Mouse (Mus musculus) right cerebral cortex, adult 18-20 months (tissue): ENCODE data around the gene Gm12355.

Experiments
- DNase-seq: peaks from one replicate; pipeline ENCODE4 v3.0.0; 2022; ENCODE audit warnings: mixed read lengths

Gm12355 gene

DNA sequence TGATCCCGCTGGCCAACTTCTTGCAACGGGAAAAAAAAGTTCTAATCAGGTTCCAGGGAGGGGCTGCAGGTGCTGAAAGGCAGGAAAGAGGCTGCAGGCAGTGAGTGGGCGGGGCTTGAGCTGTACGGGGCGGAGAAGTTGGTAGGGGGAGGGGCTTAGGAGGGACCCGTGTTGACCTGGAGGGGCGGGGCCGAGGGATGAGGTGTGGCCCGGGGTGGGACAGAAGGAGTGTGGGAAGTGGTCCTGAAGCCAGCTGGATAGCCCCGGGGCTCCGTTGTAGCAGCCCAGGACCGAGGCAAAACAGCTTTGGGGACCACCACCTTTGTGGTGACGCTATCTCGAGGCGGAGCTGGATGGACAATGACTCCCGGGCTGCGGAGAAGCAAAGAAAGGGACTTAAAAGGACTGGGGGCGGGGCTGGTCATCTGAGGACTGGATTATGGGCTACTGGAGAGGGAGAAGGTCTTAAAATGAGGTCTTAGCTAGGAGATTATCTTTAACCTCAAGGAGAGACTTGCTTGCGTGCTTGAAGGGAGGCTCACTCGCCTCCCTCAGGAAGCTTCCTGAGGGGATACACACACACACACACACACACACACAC, 23.3 kb downstream of the Gm12355 start:
- no peak for DNase-seq

DNA sequence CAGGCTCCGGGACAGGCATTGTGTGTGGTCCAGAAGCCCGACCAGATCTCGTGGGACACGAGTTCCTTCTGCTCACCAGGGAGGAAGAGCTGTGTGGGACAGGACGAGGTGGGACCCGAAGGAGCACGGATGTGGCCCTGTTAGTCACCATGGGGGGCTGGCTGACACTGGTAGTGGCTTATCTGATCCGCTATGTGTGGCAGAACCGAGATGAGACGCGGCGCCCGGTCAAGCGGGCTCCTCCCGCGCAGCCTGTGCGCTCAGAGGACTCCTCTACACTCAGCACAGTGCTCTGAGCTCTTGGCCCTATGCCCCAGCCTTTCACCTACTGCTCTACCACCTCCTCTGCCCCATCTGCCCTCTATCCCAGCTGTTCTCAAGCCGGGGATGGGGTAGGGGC, 26.2 kb downstream of the Gm12355 start:
- DNase-seq, result no peak

DNA sequence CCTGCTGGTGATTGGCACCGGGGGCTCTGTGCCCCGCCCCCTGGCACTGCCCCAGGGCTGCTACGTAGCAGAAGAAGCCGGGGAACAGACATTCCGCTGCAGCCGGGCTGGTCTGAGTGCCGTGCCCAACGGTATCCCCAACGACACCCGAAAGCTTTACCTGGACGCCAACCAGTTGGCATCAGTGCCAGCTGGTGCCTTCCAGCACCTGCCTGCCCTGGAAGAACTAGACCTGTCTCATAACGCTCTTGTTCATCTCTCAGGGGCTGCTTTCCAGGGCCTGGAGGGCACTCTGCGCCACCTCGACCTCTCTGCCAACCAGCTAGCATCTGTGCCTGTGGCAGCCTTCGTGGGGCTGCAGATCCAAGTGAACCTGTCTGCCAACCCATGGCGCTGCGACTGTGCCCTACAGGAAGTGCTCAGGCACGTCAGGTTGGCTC, 26.6 kb downstream of the Gm12355 start:
- DNase-seq, result no peak

DNA sequence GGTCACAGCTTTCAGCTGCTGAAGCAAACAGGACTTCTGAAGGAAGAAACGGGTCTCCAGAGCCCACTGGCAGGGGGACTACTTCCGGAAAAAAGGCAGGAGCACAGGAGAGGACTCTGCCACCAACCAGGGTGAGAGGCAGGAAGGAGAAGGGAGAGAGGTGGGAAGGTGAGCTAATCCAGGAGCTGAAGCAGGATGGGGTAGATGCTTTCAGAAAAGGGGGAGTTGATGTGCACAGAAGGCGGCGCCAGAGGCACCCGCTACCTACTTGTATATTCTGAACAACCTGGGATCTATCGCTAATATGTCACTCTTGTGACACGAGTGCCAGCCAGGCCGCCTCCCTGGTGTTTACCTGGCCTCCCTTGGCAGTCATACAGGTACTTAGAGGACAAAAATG, 27.5 kb downstream of the Gm12355 start, which contains the start of gene Lrrc3c:
Gene Lrrc3c, plus strand, starts transcription at position 301 of the 400 bp plus-strand sequence.
- no peak for DNase-seq

DNA sequence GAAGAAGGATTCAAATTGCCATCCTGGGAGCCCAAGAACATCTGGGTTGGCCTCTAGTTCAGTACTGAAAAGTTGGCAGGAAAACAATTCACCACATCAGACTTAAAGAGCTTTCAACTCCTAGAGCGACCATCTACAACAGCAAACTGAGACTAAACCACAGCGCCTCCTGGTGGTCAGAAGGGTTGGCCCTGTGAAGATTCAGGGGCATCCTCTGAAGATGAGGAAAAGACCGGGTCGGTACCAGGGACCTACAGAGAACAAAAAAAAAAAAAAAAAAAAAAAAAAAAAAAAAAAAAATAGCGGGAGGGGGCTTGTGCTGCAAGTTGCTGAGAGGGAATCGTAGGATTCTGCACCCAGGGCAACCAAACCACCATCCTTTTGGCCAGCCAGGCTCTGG, 28.1 kb downstream of the Gm12355 start:
- no peak for DNase-seq

DNA sequence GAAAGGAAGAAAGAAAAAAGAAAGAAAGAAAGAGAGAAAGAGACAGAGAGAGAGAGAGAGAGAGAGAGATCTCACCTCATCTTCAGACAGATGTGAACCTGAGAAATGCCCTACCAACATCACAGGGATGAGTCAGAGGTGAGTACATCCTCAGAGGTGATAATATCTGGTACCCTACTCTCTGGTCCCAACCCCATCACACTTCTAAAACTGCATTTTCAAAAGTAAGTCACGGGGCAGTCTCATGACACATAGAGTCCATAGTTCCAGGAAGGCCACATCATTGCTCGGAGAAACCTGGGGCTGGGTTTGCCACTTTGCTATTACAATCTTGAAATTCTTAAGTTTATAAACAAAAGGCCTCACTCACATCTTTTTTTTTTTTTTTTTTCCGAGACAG, 29.5 kb downstream of the Gm12355 start:
- no peak for DNase-seq

DNA sequence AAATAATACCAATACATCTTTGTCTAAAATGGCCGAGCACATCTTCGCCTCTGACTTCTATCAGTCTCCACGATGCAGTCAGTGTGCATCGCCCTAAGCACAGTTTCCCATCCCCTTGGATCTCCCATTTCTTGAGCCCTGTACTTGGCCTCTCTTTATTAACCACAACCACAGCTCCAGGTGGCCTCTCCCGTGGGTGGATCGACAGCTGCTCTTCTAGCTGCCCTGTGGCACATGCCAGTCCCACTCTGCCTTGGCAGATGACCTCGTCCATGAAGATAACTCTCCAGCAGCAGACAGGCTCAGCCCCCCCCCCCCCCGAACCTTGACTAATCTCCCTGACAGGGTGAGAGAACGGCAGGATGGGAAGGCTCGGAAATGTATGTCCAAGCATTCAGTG, 30.0 kb downstream of the Gm12355 start:
- no peak for DNase-seq

DNA sequence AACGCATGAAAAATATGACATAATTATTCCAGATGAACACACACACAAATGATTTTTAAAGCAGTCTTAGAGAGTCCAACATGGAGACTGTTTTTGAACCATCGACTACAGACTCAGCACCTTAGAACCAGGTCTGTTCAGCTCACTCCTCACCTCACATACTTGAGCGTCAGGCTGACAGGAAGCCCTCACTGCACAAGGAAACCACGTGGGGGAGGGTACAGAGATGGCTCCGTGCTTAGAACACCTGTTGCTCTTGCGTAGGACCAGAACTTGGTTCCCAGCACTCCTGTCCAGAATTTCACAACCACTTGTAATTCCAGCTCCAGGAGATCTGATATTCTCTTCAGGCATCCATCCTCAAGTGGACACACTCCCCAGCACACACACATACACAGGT, 30.4 kb downstream of the Gm12355 start:
- no peak for DNase-seq

DNA sequence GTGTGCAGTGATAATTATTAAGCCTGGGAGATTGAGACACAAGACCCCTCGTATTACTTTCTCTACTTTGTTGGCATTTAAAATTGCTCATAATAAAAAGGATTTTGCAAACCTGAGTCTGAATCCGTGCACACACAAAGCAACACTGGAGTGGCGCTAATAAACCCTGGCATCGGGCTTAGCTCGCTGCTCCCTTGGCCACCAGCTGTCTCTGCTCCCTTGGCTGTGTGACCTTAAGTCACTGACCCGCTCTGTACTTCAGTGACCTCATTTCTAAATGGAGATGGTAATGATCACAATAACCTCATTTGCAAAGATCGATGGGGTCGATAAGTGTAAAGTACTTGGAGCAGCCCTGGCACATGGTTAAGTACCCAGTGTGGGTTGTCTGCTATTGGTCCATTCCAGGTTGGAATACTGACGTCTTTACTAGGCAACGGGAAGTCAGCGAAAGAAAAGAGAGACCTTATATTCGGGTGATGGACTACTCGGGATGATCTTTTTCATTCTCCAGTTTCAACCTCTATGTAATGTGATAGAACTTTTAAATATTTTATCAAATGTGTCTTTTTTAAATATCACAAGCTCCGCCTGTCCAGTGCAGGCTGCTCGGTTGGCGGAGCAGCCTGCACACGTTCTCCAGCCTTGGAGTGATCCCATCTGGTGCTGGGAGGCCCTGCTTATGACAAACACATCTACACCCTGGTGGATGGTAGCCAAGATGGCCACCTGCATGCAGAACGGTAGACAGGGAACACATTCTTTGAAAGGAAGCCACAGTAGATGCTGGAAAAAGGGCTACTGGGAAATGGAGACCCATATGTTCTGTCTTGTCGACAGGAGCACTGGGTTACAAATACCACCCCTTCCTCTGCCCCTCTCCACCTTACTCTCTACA, 34.7 kb downstream of the Gm12355 start:
- no peak for DNase-seq

DNA sequence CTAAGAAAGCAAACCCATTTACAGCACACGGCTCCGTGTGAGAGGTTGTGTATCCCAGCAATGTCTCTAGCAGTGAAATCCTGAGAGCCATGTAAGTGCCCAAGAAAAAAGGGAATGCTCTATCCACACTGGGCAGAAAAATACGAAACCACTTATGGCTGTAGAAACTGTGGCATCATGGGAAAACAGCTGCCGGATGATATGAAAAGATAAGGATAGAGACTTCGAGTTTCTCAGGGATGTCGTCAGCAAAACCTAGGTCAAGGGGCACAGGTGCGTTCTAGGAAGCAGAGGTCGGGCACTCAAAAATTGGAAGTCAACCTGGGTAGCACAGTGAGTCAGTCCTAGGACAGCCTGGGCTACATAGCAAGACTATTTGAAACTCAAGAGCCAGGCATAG, 36.2 kb downstream of the Gm12355 start:
- DNase-seq, result no peak

DNA sequence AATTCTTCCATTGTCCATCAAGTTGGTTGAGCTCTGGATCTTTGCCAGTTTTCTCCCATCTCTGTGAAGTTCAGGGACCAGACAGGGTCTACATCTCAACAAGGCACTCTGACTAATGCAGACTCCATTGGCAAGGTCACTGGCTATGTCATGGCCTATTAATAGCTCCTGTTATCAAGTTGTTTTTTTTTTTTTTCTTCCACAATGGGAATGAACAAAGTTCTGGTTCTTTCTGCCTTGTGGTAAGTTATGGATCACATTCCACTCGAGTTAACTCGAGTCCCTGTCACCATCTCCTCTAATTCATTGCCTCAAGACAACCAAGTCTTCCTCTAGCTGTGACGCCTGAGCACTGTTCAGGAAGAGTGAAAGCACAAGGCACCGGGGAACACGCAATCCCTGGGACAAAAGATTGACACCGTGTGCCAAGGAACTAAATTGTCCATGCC, 36.6 kb downstream of the Gm12355 start:
- DNase-seq, result no peak

DNA sequence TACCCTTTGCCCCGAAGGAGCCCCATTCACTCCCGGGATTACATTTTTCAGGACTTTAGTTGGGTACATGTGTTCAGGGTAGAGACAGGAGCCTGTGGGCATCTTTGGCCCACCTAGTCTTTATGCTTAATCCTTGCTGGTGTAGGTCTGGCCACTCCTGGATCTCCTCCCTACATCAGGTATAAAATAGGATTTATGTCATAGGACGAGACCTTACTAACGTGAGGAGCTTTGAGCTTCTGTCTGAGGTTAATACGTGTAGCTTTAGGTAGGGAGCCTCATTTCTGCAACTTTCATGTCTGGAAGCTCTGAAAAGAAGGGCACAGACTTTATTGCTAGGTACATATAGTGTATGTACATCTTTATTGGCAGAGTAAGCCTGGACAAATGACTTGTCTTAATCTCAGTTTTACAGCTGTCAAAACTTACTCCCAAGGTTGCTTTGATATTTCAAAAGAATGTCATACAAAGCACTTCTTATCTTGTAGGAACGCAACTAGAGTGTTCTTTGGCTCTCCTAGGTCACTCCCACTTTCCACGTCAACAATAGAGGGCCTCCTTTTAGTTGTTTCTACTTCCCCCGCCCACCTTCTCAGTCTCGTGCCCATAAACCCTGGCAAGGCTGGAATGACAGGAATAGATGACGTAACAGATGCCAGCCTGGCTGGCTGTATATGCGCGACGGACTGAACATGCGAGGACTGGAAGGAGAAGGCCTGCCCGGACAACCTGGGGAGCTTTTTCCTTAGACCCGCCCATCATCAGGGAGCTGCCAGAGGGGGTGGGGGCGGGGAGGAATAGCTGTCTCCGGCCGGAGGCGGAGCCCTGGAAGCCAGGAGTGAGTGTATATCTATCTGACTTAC, 37.5 kb downstream of the Gm12355 start:
- DNase-seq, result peak; percentile 51

DNA sequence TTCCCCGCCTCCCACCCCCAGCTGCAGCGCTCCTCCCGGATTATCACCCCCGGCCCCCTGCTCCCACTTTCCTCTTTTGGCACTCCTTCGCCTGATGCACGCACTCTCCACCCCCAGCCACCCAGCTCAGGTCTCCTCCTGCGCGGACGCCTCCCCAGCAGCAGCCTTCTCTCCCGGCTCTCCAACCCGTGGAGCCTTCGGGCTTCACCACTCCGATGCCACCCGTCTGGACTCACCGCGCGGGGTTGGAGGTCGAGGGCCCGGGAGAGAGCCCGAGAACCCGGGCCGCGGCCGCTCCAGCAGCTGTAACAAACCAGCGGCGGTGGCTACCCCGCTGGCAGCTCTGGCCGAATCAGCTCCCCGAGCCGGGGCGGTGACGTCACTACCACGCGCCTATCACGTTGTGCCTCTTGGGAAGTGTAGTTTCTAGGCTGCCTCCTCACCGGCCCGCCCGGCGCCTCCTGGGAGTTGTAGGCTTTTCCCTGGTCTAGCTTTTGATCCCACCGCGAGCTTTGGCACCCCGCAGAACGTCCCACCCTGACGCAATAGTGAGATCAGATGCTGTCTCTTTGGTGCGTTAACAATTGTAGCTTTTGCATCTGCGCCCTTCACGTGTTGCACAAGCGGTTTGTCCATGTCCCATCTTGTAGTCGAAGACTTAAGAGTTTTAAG, 38.4 kb downstream of the Gm12355 start, which contains the start of gene Ormdl3:
Gene Ormdl3, minus strand, starts transcription at position 477 of the 672 bp plus-strand sequence.
- peak; percentile 98 for DNase-seq

DNA sequence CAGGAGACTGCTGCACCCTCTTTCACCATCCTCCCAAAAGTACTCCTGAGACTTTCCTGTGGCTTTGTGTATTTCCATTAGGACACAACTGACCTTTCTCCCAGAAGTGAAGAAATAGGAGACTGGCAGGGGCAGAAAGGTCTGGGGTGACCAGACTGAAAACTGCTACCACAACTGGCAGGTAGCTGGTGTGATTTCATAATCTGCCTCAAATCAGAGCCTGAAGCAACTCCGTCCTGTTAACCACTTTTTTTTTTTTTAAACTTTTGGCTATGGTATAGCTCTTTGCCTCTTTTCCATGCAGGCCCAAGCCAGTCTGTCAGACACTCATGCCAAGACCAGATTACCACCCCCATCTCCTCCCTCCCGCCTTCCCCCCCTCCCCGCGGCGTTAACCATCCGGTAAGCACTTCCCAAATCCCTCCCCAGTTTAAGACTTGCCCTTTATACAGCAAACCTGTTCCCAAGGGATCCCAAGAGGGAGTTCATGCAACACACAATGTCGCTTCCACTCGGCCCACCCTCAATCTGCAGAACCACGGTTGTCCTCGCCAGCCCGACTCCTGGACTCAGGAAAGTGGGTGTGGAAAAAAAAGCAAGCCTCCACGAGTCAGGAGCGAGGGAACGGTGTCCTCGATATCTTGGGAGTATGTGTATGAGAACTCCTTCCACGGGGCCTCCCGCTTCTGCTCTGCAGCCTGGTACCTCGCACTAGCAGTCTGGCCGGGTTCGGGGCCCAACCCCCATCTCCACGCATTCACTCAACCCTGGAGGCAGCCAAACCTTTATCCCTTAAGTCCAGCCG, 39.2 kb downstream of the Gm12355 start:
- DNase-seq, result no peak

DNA sequence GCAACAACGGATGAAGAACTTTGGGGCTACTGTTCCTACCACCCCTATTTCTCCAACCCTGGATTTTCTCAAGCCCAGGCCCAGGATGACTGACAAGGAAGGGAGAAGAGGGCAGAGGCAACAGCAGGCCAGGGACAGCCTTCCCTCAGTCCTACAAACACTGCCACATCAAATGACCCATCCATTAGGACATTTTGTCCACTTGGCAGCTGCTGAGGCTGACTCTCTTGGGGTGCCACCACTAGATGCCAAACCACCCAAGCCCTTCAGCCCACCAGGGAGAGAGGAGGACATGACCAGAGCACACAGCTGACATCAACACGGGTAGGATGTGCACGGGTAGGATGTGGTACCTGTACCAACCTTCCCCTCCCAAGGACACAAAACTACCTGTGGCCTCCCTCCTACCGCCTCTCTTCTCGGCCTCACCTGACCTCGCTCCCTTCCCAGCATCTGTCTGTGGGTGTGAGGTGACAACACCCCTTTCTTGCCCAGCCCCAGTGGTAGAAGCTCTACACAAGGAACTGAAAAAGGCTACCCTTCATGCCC, 40.8 kb downstream of the Gm12355 start:
- no peak for DNase-seq

DNA sequence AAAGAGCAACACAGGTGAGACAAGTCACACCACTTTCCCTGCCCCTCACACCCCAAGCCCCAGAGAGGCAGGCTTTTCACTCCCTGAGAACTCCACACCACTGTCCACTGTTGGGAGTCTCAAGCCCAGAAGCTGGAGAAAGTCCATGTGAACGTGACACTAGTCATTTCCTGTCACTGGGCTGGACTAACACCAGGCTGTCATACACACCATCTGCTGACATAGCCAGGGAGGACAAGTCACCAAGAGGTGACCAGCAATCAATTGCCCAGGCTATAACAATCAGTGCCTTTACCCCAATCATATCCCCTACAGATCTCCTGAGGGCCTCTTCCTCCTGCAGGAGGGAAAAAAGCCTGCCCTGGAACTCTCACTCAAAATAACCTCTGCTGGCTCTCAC, 41.3 kb downstream of the Gm12355 start:
- no peak for DNase-seq

DNA sequence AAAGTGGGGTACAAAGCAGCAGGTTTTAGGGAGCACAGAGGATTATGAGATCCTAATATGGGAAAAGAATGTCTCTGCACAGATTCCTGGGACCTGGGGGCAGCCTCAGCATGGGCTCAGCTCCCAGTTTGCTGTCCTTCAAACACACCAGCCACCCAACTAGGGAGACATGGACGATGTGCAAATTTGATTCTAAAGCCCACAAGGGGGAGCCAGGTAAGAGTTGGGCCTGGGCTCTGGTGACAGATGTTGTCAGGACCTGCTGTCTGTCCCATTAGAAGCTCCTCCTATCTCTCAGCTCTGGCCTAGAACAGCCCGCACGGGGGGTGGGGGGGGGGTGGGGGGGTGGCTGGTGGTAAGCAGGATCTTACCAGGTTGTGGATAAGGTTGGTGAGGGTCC, 41.9 kb downstream of the Gm12355 start:
- DNase-seq, result no peak

DNA sequence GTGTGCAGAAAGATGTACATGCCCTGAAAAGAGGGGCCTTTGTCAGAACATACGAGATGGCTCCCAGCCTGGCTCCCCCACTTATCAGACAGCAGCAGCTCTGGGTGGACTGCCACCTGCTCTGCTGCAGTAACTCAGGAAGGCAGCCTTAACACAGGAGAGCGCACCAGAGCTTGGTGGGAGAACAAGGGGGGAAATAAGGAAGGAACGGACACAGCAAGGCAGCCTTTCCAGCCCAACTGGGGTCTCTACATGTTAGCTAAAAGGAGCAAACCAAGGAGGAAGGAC, 42.3 kb downstream of the Gm12355 start:
- DNase-seq, result no peak

DNA sequence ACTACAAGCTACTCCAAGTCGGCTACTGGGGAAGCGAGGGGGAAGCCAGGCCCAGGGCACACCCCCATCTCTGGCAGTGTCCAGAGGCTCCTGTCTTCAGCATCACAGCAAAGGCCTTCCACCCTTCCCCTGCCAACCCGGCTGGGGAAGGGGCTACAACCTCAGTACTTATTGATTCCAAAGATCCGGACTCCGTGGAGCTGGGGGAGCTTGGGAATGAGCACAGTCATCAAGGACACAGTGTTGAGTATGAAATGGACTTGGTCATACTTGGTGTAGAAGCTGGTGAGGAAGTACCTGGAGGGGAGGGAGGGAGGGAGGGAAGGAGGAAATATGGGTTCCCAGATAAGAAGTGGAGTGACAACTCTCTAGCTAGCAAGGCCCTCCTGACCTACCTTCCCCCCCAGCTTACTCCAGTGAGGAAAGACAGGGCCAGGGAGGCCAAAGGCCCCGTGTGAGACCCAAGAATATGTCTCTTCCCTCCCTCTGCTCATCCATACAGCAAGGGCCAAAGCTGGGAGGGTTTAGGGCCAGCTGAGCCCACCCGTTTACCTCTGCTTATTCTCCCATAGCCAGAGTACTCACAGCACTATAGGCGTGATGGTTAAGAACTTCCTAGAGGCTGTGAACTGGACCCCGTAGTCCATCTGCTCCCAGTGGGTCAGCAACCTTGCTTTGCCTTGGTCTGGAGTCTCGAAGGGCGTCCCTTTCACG, 42.8 kb downstream of the Gm12355 start:
- no peak for DNase-seq

DNA sequence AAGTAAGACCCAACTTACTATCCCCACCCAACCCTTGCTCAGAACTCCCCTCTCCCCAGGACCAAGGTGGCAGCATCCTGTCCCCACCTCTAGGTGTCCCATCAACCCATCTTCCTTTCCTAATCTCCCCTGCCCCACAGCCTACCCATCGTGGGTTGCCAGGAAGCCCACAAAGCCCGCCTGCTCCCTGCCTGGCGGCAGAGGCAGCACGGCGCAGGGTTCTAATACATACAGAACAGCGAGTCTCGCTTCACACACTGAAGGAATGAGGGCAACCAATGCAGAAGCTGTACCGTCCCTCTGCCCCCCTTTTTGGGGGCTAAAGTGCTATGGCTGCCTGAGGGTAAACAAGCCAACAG, 43.5 kb downstream of the Gm12355 start:
- no peak for DNase-seq
